Mouse (Mus musculus): ENCODE results near the gene Olfr130.

Olfr130 gene

DNA sequence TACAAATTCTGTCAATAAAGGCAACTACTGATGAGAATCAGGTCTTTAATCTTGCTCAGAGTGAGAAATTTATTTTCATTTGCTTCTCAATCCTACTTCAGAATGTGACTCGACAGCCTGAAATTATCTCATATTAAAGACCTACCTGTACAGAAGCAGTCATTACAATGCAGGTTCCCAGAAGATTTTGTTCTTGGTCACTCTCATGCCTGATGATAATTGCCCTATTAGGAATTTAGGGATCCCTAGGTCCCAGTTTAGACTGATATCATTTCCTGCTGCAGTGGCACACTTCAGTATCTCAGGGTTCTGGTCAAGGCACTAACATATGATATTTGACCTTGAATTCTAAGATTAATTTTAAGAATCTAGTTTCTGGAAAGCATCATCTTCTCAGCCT lies at the start of gene Olfr130:
Gene Olfr130 (plus strand): TSS at position 301 of the 400 bp plus-strand sequence.
- no peak for DNase-seq (ENCODE audit: low spot score in 2 of 2)

DNA sequence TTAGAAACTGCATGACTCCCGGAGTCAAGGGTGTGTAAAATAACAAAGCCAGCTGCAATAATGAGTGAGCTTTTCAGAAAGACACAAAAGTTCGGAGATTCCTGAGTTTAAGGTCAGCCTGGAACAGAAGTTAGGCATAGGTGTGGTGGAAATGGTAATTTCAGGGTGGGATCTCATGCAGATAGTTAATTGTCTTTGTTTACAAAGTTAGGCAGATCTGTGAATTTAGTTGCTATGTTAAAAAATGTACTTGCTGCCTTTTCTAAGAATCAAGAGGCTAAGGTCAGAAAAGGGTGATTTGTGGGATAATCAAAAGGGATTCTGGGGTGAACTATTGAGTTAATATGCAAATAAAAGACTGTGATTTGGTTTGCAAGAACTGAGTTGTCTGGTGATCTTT lies 47.4 kb upstream of the Olfr130 start:
- no peak for DNase-seq (ENCODE audit: low spot score in 2 of 2)

DNA sequence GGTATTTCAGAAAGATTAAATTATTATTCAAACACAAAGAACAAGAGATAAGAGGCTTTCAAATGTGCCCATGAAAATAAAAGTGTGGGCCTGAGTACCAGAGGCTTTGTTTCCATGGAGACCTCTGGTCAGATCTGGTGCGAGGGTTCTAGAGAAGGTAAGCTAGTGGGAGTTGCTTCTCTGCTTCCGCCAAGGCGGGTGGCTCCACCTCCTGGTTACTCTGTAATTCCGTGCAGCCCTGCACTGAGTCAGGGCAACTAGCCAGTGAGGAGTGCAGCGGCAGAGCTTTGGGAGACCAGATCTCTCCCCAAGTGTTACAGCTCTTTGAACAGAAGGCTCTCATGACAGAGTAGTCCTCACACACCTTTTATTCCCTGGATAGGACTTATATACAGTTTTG lies 37.4 kb upstream of the Olfr130 start:
- DNase-seq (ENCODE audit: low spot score in 2 of 2): no peak

DNA sequence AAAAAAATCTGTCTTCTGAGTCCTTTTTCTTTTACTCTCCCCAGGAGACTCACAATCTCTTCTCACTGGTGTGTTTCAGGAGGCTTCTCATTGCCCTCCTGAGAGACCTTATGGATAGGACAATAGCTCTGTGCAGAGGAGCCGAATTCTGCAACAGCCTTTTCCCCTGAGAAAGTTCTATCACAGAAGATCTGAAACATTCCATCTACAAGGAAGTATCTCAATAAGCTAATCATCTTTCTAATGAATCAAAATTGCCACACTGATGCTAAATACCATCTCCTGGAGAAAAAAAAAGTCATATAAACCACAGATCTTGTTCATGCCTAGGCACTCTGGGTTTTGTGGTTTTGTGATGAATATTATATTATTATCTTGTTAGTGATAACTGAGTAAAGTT lies 3.7 kb upstream of the Olfr130 start, which contains the start of gene Olfr129:
Gene Olfr129 (minus strand): TSS at position 101 of the 400 bp plus-strand sequence.
- DNase-seq (ENCODE audit: low spot score in 2 of 2): no peak

DNA sequence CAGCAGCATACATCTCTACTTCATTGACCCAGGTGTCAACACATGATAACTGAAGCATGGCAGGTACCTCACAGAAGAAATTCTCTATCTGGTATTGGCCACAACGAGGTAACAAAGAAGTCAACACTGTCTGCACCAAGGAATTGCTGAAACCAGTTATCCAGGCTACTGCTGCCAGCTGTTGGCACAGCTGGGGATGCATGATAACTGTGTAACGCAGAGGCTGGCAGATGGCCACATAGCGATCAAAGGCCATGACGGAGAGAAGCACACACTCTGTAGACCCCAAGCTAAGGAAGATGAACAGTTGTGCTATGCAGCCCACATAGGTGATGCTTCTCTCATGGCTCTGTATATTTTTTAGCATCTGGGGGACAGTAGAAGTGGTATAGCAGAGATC lies 18.6 kb downstream of the Olfr130 start:
- no peak for DNase-seq (ENCODE audit: low spot score in 2 of 2)

GRCm38 (mm10) chr17:38088593-38088992 lies 24.9 kb downstream of the Olfr130 start, which contains the start of gene Olfr131:
Olfr131 (minus strand) TSS chr17:38088693.
- no peak for DNase-seq (ENCODE audit: low spot score in 2 of 2)
